Mouse (Mus musculus): Measurements from ENCODE around the gene Uck2.

Uck2 gene

GRCm38 (mm10) chr1:167283441-167284257 lies 1.5 kb downstream of the Uck2 start:
- peak; percentile 52 to 61 for DNase-seq

GRCm38 (mm10) chr1:167282768-167283167 lies 2.4 kb downstream of the Uck2 start:
- DNase-seq = no peak

- DNase-seq = no peak
Measured at GRCm38 (mm10) chr1:167282112-167282511, 3.0 kb downstream of the Uck2 start.

- DNase-seq = no peak
Measured at GRCm38 (mm10) chr1:167280061-167280460, 5.1 kb downstream of the Uck2 start.

GRCm38 (mm10) chr1:167279160-167279715 lies 5.9 kb downstream of the Uck2 start:
- DNase-seq = peak in 1 of 2 experiments; percentile 31

GRCm38 (mm10) chr1:167278395-167278794 lies 6.7 kb downstream of the Uck2 start:
- no peak for DNase-seq

- DNase-seq = no peak
Measured at GRCm38 (mm10) chr1:167274646-167275390, 10.3 kb downstream of the Uck2 start.

GRCm38 (mm10) chr1:167273380-167274163 lies 11.5 kb downstream of the Uck2 start:
- DNase-seq = no peak

- DNase-seq = no peak
Measured at GRCm38 (mm10) chr1:167271841-167272240, 13.3 kb downstream of the Uck2 start.

GRCm38 (mm10) chr1:167271304-167271703 lies 13.8 kb downstream of the Uck2 start:
- no peak for DNase-seq

GRCm38 (mm10) chr1:167270342-167271111 lies 14.6 kb downstream of the Uck2 start:
- peak in 1 of 2 experiments; percentile 56 for DNase-seq

GRCm38 (mm10) chr1:167269856-167270270 lies 15.3 kb downstream of the Uck2 start:
- peak; percentile 68 to 72 for DNase-seq

- DNase-seq = no peak
Measured at GRCm38 (mm10) chr1:167269350-167269811, 15.7 kb downstream of the Uck2 start.

GRCm38 (mm10) chr1:167268360-167269063 lies 16.6 kb downstream of the Uck2 start:
- no peak for DNase-seq

- DNase-seq = no peak
Measured at GRCm38 (mm10) chr1:167266720-167267119, 18.4 kb downstream of the Uck2 start.

GRCm38 (mm10) chr1:167265366-167265765 lies 19.8 kb downstream of the Uck2 start:
- peak in 1 of 2 experiments; percentile 36 for DNase-seq

- peak; percentile 47 to 53 for DNase-seq
Measured at GRCm38 (mm10) chr1:167262489-167263041, 22.6 kb downstream of the Uck2 start.

- DNase-seq = peak; percentile 32 to 43
Measured at GRCm38 (mm10) chr1:167261750-167262149, 23.4 kb downstream of the Uck2 start.

- no peak for DNase-seq
Measured at GRCm38 (mm10) chr1:167259702-167260101, 25.4 kb downstream of the Uck2 start.

GRCm38 (mm10) chr1:167256724-167257302 lies 28.3 kb downstream of the Uck2 start:
- DNase-seq = no peak
